Mouse (Mus musculus) frontal cortex, postnatal 36 days (tissue): ENCODE measurements around the gene Hbs1l.

ENCODE experiments used
- DNase-seq, 2 experiments: peaks; one replicate each; pipeline ENCODE4 v3.0.0; 2022; ENCODE audit warnings: low spot score in 2 of 2

Hbs1l gene

GRCm38 (mm10) chr10:21304672-21305632 is 9.2 kb downstream of the Hbs1l start:
- DNase-seq, result no peak

- DNase-seq, result peak in 1 of 2 experiments; percentile 35
Observed at GRCm38 (mm10) chr10:21313732-21314131, 18.0 kb downstream of the Hbs1l start.

- DNase-seq, result no peak
Observed at GRCm38 (mm10) chr10:21316123-21316522, 20.3 kb downstream of the Hbs1l start.

GRCm38 (mm10) chr10:21318250-21318649 is 22.5 kb downstream of the Hbs1l start:
- DNase-seq, result no peak

- DNase-seq, result no peak
Observed at GRCm38 (mm10) chr10:21318996-21319395, 23.2 kb downstream of the Hbs1l start.

- DNase-seq, result peak; percentile 50 to 64
Observed at GRCm38 (mm10) chr10:21320601-21321000, 24.8 kb downstream of the Hbs1l start.

GRCm38 (mm10) chr10:21326352-21326751 is 30.6 kb downstream of the Hbs1l start:
- no peak for DNase-seq

GRCm38 (mm10) chr10:21327605-21328135 is 31.9 kb downstream of the Hbs1l start:
- no peak for DNase-seq

- no peak for DNase-seq
Observed at GRCm38 (mm10) chr10:21334349-21335105, 38.7 kb downstream of the Hbs1l start.

GRCm38 (mm10) chr10:21335534-21335933 is 39.8 kb downstream of the Hbs1l start:
- DNase-seq, result no peak

- no peak for DNase-seq
Observed at GRCm38 (mm10) chr10:21337191-21337590, 41.4 kb downstream of the Hbs1l start.

- DNase-seq, result no peak
Observed at GRCm38 (mm10) chr10:21341706-21342105, 45.9 kb downstream of the Hbs1l start.

GRCm38 (mm10) chr10:21342331-21343005 is 46.7 kb downstream of the Hbs1l start:
- DNase-seq, result peak; percentile 30 to 46

GRCm38 (mm10) chr10:21347332-21347731 is 51.6 kb downstream of the Hbs1l start:
- no peak for DNase-seq

- no peak for DNase-seq
Observed at GRCm38 (mm10) chr10:21349449-21349848, 53.7 kb downstream of the Hbs1l start.

- no peak for DNase-seq
Observed at GRCm38 (mm10) chr10:21349946-21350345, 54.2 kb downstream of the Hbs1l start.

- DNase-seq, result no peak
Observed at GRCm38 (mm10) chr10:21350531-21351515, 55.0 kb downstream of the Hbs1l start.

GRCm38 (mm10) chr10:21351766-21352165 is 56.0 kb downstream of the Hbs1l start:
- no peak for DNase-seq

GRCm38 (mm10) chr10:21353890-21354289 is 58.1 kb downstream of the Hbs1l start:
- peak in 1 of 2 experiments; percentile 40 for DNase-seq

GRCm38 (mm10) chr10:21354506-21354905 is 58.7 kb downstream of the Hbs1l start:
- DNase-seq, result no peak

- DNase-seq, result no peak
Observed at GRCm38 (mm10) chr10:21357986-21358385, 62.2 kb downstream of the Hbs1l start.
